Mouse (Mus musculus) CH12.LX (cell line): ENCODE measurements around the gene Hoxc4. TPM values are rescaled to one million over a fixed set of nuclear protein-coding genes. Genes with fewer than 3 reads are reported as not detected.

Experiments used
- DNase-seq: peaks from one replicate; pipeline ENCODE4 v3.0.0-alpha.2; 2013; ENCODE audit errors: extremely low read depth
- H3K27ac ChIP-seq: 2 replicates; pipeline ENCODE4 v1.5.1; 2012; ENCODE audit warnings: low read depth, mild to moderate bottlenecking, control low read depth, moderate library complexity; ENCODE audit not compliant: insufficient read depth
- H3K27me3 ChIP-seq: replicated peaks from 2 replicates; pipeline ENCODE3; 2012; ENCODE audit warnings: inconsistent platforms
- H3K36me3 ChIP-seq, 2 experiments: replicated peaks in 1 of 2; 2 replicates each; pipeline versions ENCODE3 to v1.6.1; 2012; ENCODE audit warnings: inconsistent platforms in 1 of 2, low read length in 1 of 2, mild to moderate bottlenecking in 1 of 2, mixed read lengths in 1 of 2, moderate library complexity in 1 of 2; ENCODE audit not compliant: control insufficient read depth in 1 of 2, insufficient read depth in 1 of 2
- H3K4me1 ChIP-seq, 2 experiments: 2 replicates each; pipeline ENCODE4 v1.6.1; 2012; ENCODE audit warnings: inconsistent platforms in 1 of 2, moderate library complexity in 1 of 2; ENCODE audit not compliant: insufficient read depth in 2 of 2, control insufficient read depth in 1 of 2
- H3K4me2 ChIP-seq: 2 replicates; pipeline ENCODE4 v1.6.1; 2012; ENCODE audit warnings: low read depth, mild to moderate bottlenecking, control low read depth; ENCODE audit not compliant: poor library complexity, insufficient read depth, severe bottlenecking
- H3K4me3 ChIP-seq, 3 experiments: fragments of 150-350 bp in 1 of 3; sonication (generic) in 1 of 3; replicated peaks in 1 of 3; 2 replicates each; pipeline versions ENCODE3 to v1.5.1; 2011 to 2012; ENCODE audit warnings: low read depth in 2 of 3, low read length in 2 of 3, mild to moderate bottlenecking in 2 of 3, moderate library complexity in 2 of 3, control low read depth in 1 of 3, improper control_type of control experiment in 1 of 3, inconsistent platforms in 1 of 3, mixed read lengths in 1 of 3; ENCODE audit not compliant: poor library complexity in 1 of 3
- H3K79me2 ChIP-seq: replicated peaks from 2 replicates; pipeline ENCODE4 v1.6.1; 2012; ENCODE audit warnings: mild to moderate bottlenecking, moderate library complexity; ENCODE audit not compliant: control insufficient read depth, poor library complexity, insufficient read depth, severe bottlenecking; ENCODE audit errors: extremely low read depth
- H3K9ac ChIP-seq: 2 replicates; pipeline ENCODE4 v1.6.1; 2012; ENCODE audit warnings: low read depth, mild to moderate bottlenecking, control low read depth, moderate library complexity; ENCODE audit not compliant: insufficient read depth
- H3K9me3 ChIP-seq: replicated peaks from 2 replicates; pipeline ENCODE3; 2012; ENCODE audit warnings: low read length, inconsistent platforms, mixed read lengths
- BHLHE40 ChIP-seq: IDR thresholded peaks from 2 replicates; pipeline ENCODE4 v1.6.1; 2011; ENCODE audit warnings: mild to moderate bottlenecking, low read depth, low read length, improper control_type of control experiment
- CTCF ChIP-seq, 2 experiments: IDR thresholded peaks in 1 of 2; conservative IDR thresholded peaks in 1 of 2; 2 replicates each; pipeline ENCODE4 v1.5.1; 2011 to 2012; ENCODE audit warnings: low read depth in 2 of 2, low read length in 2 of 2, improper control_type of control experiment in 1 of 2, inconsistent platforms in 1 of 2, mild to moderate bottlenecking in 1 of 2, moderate library complexity in 1 of 2
- ELF1 ChIP-seq: IDR thresholded peaks from 2 replicates; pipeline ENCODE4 v1.6.1; 2014; ENCODE audit warnings: low read depth, mild to moderate bottlenecking, inconsistent platforms, low read length, improper control_type of control experiment
- ETS1 ChIP-seq: conservative IDR thresholded peaks from 2 replicates; pipeline ENCODE4 v1.6.1; 2012; ENCODE audit warnings: low read depth, mild to moderate bottlenecking, inconsistent platforms, low read length, improper control_type of control experiment, moderate library complexity
- GABPA ChIP-seq: IDR thresholded peaks from 2 replicates; pipeline ENCODE4 v1.6.1; 2012; ENCODE audit warnings: low read depth, low read length, improper control_type of control experiment, inconsistent platforms; ENCODE audit not compliant: insufficient replicate concordance
- HCFC1 ChIP-seq: IDR thresholded peaks from 2 replicates; pipeline ENCODE4 v1.6.1; 2012; ENCODE audit warnings: low read depth, mild to moderate bottlenecking, inconsistent platforms, low read length, improper control_type of control experiment
- IRF4 ChIP-seq: IDR thresholded peaks from 2 replicates; pipeline ENCODE4 v1.6.1; 2014; ENCODE audit warnings: low read depth, mild to moderate bottlenecking, inconsistent platforms, low read length, improper control_type of control experiment
- JUND ChIP-seq: conservative IDR thresholded peaks from 2 replicates; pipeline ENCODE4 v1.6.1; 2011; ENCODE audit warnings: low read depth, low read length, improper control_type of control experiment
- KAT2A ChIP-seq: IDR thresholded peaks from 2 replicates; pipeline ENCODE4 v1.6.1; 2012; ENCODE audit warnings: low read length, improper control_type of control experiment, inconsistent platforms; ENCODE audit not compliant: insufficient replicate concordance
- MAFK ChIP-seq: IDR thresholded peaks from 2 replicates; pipeline ENCODE4 v1.6.1; 2011; ENCODE audit warnings: low read length, improper control_type of control experiment; ENCODE audit not compliant: insufficient replicate concordance
- MAX ChIP-seq: IDR thresholded peaks from 2 replicates; pipeline ENCODE4 v1.6.1; 2011; ENCODE audit warnings: low read length, improper control_type of control experiment
- MAZ ChIP-seq: IDR thresholded peaks from 2 replicates; pipeline ENCODE4 v1.6.1; 2012; ENCODE audit warnings: low read depth, mild to moderate bottlenecking, inconsistent platforms, low read length, improper control_type of control experiment, moderate library complexity
- MEF2A ChIP-seq: IDR thresholded peaks from 2 replicates; pipeline ENCODE4 v1.6.1; 2014; ENCODE audit warnings: low read depth, mild to moderate bottlenecking, inconsistent platforms, low read length, improper control_type of control experiment, borderline replicate concordance
- MXI1 ChIP-seq: IDR thresholded peaks from 2 replicates; pipeline ENCODE4 v1.6.1; 2011; ENCODE audit warnings: mild to moderate bottlenecking, low read depth, low read length, improper control_type of control experiment
- NELFE ChIP-seq: IDR thresholded peaks from 2 replicates; pipeline ENCODE4 v1.6.1; 2011; ENCODE audit warnings: low read depth, low read length, improper control_type of control experiment
- NRF1 ChIP-seq: IDR thresholded peaks from 2 replicates; pipeline ENCODE4 v1.6.1; 2014; ENCODE audit warnings: low read depth, mild to moderate bottlenecking, inconsistent platforms, low read length, improper control_type of control experiment, moderate library complexity
- PAX5 ChIP-seq: IDR thresholded peaks from 2 replicates; pipeline ENCODE4 v1.6.1; 2012; ENCODE audit warnings: low read length, inconsistent platforms, mixed read lengths
- POLR2A ChIP-seq: IDR thresholded peaks from 2 replicates; pipeline ENCODE4 v1.6.1; 2011; ENCODE audit warnings: low read depth, mild to moderate bottlenecking, improper control_type of control experiment, low read length
- POLR2AphosphoS2 ChIP-seq: IDR thresholded peaks from 2 replicates; pipeline ENCODE4 v1.6.1; 2011; ENCODE audit warnings: low read depth, low read length, improper control_type of control experiment
- RAD21 ChIP-seq: IDR thresholded peaks from 2 replicates; pipeline ENCODE4 v1.6.1; 2011; ENCODE audit warnings: low read depth, mild to moderate bottlenecking, low read length, improper control_type of control experiment, moderate library complexity
- RCOR1 ChIP-seq: conservative IDR thresholded peaks from 2 replicates; pipeline ENCODE4 v1.6.1; 2012; ENCODE audit warnings: low read depth, mild to moderate bottlenecking, inconsistent platforms, low read length, improper control_type of control experiment
- SIN3A ChIP-seq: IDR thresholded peaks from 2 replicates; pipeline ENCODE4 v1.6.1; 2012; ENCODE audit warnings: low read length, improper control_type of control experiment, inconsistent platforms
- SMC3 ChIP-seq: IDR thresholded peaks from 2 replicates; pipeline ENCODE4 v1.6.1; 2011; ENCODE audit warnings: low read depth, low read length, improper control_type of control experiment
- TBP ChIP-seq: conservative IDR thresholded peaks from 2 replicates; pipeline ENCODE4 v1.6.1; 2011; ENCODE audit warnings: low read depth, low read length, improper control_type of control experiment
- UBTF ChIP-seq: IDR thresholded peaks from 2 replicates; pipeline ENCODE4 v1.6.1; 2012; ENCODE audit warnings: low read depth, mild to moderate bottlenecking, inconsistent platforms, low read length, improper control_type of control experiment, moderate library complexity
- USF1 ChIP-seq: IDR thresholded peaks from 2 replicates; pipeline ENCODE4 v1.6.1; 2014; ENCODE audit warnings: low read depth, mild to moderate bottlenecking, inconsistent platforms, low read length, improper control_type of control experiment
- USF2 ChIP-seq: conservative IDR thresholded peaks from 2 replicates; pipeline ENCODE4 v1.6.1; 2011; ENCODE audit warnings: low read depth, low read length, improper control_type of control experiment
- ZC3H11A ChIP-seq: IDR thresholded peaks from 2 replicates; pipeline ENCODE4 v1.6.1; 2012; ENCODE audit warnings: low read depth, mild to moderate bottlenecking, inconsistent platforms, low read length, improper control_type of control experiment
- ZKSCAN1 ChIP-seq: IDR thresholded peaks from 2 replicates; pipeline ENCODE4 v1.6.1; 2012; ENCODE audit warnings: low read depth, inconsistent platforms, low read length, improper control_type of control experiment, borderline replicate concordance
- dilution Hi-C: fragments of 300-500 bp; cut with MboI; formaldehyde crosslinking; loops from 2 replicates; pipeline ENCODE4 v1.14.3; 2020; ENCODE audit warnings: low sequenced_read_pairs; ENCODE audit not compliant: extremely low pct_unique_long_range_greater_than_20kb, extremely low pct_ligation_motif_present
- in situ Hi-C: fragments of 300-500 bp; cut with MboI; formaldehyde crosslinking; loops from 3 replicates; pipeline ENCODE4 v1.14.3; 2019; ENCODE audit warnings: low sequenced_read_pairs, low pct_ligation_motif_present, low pct_unique_long_range_greater_than_20kb, mixed read lengths
- polyA plus RNA-seq: library from polyadenylated mRNA; unstranded; fragments of >175 nt; gene quantifications from 2 replicates; pipeline ENCODE4 v1.2.1, GENCODE M21; 2012; ENCODE audit warnings: low read depth; ENCODE audit not compliant: insufficient read length
- total RNA-seq, 2 experiments: library from RNA; depleted of rRNA; stranded (reverse); fragments of 300-350 nt in 1 of 2; fragments of >200 nt in 1 of 2; gene quantifications; 2 replicates each; pipeline ENCODE4 v1.2.3; 2012 to 2014

Gene Hoxc4
- total and polyA plus RNA-seq, 3 experiments: 5.7 to 31.7 (median 8.6) TPM

DNA sequence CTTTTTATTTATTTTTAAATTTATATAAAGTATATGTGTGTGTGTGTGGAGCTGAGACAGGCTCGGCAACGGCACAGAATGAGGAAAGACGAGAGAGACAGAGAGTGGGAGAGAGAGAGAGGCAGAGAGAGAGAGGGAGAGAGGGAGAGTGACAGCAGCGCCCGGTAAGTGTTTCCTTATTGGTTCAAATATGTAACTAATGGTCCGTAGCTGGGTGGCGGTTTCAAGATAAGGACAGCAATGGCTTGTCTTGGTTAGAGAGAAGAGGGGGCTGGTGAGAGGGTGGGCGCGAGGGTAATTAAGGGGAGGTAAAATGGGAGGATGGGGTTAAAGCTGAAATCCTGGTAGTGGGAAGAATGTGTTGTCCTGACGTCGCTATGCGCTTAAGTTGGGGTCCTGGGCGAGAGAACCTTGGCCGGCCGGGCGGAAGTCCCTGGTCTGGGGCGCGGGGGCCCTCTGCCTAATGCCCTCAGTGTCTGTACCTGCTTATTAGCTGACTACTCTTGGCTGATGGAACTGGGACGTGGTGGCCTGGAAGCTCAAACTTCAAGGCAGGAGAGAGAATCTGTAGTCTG lies 20.0 kb upstream of the Hoxc4 start:
- peaks cover 11% of the 10 kb centered on the region for H3K27me3 ChIP-seq
- DNase-seq: peak; percentile 63
- H3K4me3 ChIP-seq: peak overlapping the region; percentile 63 to 87 (median 66)
- peak overlapping the region; percentile 65 for H3K4me2 ChIP-seq
- dilution Hi-C loops (loop anchor here (10.0 kb wide), 1 partner anchor 176 kb away; no protein-coding TSS in a partner anchor), in situ Hi-C loops (no loop called here)
- no peaks in the 10 kb centered on the region for H3K36me3 ChIP-seq
- H3K79me2 ChIP-seq: no peaks in the 10 kb centered on the region
- H3K9ac ChIP-seq: peak overlapping the region; percentile 84
- no peaks in the 10 kb centered on the region for H3K9me3 ChIP-seq
- TF ChIP-seq POLR2A (no peak), JUND (no peak), UBTF (no peak), SIN3A (peak; percentile 13; the same call in 1 of the 2 replicates), MAX (0 out of 2 replicates have a peak, but pooled peaks have one; percentile 7), TBP (peak; percentile 54; the same call in 1 of the 2 replicates)
- H3K4me1 ChIP-seq: peaks cover 11 to 53% of the 10 kb centered on the region in 2 experiments
- peak overlapping the region; percentile 58 for H3K27ac ChIP-seq

- peak overlapping the region; percentile 64 for H3K27ac ChIP-seq
- H3K4me1 ChIP-seq: peaks cover 11 to 59% of the 10 kb centered on the region in 2 experiments
- peak overlapping the region; percentile 65 for H3K4me2 ChIP-seq
- dilution Hi-C loops: loop anchor here (10.0 kb wide), 1 partner anchor 175 kb away; no protein-coding TSS in a partner anchor
- peak overlapping the region; percentile 84 for H3K9ac ChIP-seq
- H3K4me3 ChIP-seq: peak overlapping the region; percentile 63 to 87 (median 66)
- no peaks in the 10 kb centered on the region for H3K9me3 ChIP-seq
- peaks cover 11% of the 10 kb centered on the region for H3K27me3 ChIP-seq
- DNase-seq: peak; percentile 98
- H3K36me3 ChIP-seq: no peaks in the 10 kb centered on the region
- H3K79me2 ChIP-seq: no peaks in the 10 kb centered on the region
- in situ Hi-C loops: no loop called here
- peak; percentile 71; the same call in 1 of the 2 replicates for TF ChIP-seq MAZ
- peak; percentile 12; the same call in 1 of the 2 replicates for TF ChIP-seq MAX
- 0 out of 2 replicates have a peak, but pooled peaks have one; percentile 6 for TF ChIP-seq TBP
- TF ChIP-seq GABPA: no peak
- TF ChIP-seq SIN3A: peak; percentile 32; the same call in 1 of the 2 replicates
- TF ChIP-seq ETS1: no peak
- TF ChIP-seq CTCF (conservative IDR thresholded peaks at IDR 0.05 in 1 of 2, IDR thresholded peaks at IDR 0.05 in 1 of 2; ENCODE audit: low read depth in 2 of 2, low read length in 2 of 2): no peak
- peak; percentile 53; the same call in 1 of the 2 replicates for TF ChIP-seq HCFC1
- TF ChIP-seq POLR2AphosphoS2: 0 out of 2 replicates have a peak, but pooled peaks have one; percentile 57
- TF ChIP-seq MXI1: no peak
- TF ChIP-seq UBTF: no peak
- TF ChIP-seq ELF1: peak; percentile 89
- TF ChIP-seq SMC3: no peak
- TF ChIP-seq KAT2A: no peak
- TF ChIP-seq RAD21: no peak
- TF ChIP-seq RCOR1: no peak
- no peak for TF ChIP-seq ZC3H11A
- peak; percentile 97 for TF ChIP-seq NRF1
- peak; percentile 84 for TF ChIP-seq POLR2A
- TF ChIP-seq NELFE: peak; percentile 90
- no peak for TF ChIP-seq MAFK
- TF ChIP-seq USF1: no peak
- TF ChIP-seq MEF2A: peak; percentile 22
- TF ChIP-seq BHLHE40: no peak; the same call in 1 of the 2 replicates
- peak; percentile 41; the same call in 1 of the 2 replicates for TF ChIP-seq IRF4
- TF ChIP-seq USF2: no peak
- TF ChIP-seq PAX5: no peak
- no peak for TF ChIP-seq JUND
- no peak for TF ChIP-seq ZKSCAN1
Measured at GRCm38 (mm10) chr15:102999183-102999831, 19.4 kb upstream of the Hoxc4 start.
